Mouse (Mus musculus): ENCODE data around the gene Gm10282.

Gene Gm10282

GRCm38 (mm10) chr8:72295125-72295524, 9.9 kb downstream of the Gm10282 start:
- no peak for DNase-seq

DNA sequence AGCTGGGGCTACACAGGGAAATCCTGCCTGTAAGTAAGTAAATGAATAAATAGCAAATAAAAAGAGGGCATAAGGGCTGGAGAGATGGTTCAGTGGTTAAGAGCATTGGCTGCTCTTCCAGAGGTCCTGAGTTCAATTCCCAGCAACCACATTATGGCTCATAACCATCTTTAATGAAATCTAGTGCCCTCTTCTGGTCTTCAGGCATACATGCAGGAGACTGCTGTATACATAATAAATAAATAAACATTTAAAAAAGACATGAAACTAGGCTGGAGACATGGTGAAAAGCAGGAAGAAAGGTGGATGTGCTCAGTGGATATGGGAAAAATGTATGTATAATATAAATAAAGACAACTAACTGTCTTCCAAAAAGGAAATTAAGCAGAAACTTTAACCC, 11.8 kb downstream of the Gm10282 start:
- no peak for DNase-seq

- no peak for DNase-seq
Measured at GRCm38 (mm10) chr8:72291104-72291503, 14.0 kb downstream of the Gm10282 start.

GRCm38 (mm10) chr8:72289051-72289450, 16.0 kb downstream of the Gm10282 start:
- DNase-seq, result no peak

GRCm38 (mm10) chr8:72285285-72285684, 19.8 kb downstream of the Gm10282 start:
- DNase-seq, result no peak

GRCm38 (mm10) chr8:72281634-72282033, 23.4 kb downstream of the Gm10282 start:
- peak; percentile 50 for DNase-seq

DNA sequence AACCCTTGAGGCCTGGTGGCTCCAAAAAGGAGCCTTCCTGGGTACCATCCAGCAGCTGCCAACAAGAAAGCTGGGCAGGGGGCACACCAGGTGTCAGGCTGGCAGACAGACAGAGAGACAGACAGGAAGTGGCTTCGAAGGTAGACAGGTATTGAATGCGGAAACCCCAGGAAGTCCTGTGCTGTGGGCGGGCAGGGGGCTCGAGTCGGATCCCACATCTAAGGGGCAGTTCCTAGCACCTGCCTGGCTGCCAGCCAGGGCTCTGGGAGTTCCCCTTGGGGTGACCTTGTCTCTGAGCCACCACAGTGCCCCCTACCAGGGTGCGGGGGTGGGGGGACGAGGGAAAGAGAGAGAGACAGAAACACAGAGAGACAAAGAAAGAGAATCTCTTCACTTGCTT, 25.9 kb downstream of the Gm10282 start:
- DNase-seq, result no peak

GRCm38 (mm10) chr8:72277244-72277643, 27.8 kb downstream of the Gm10282 start:
- DNase-seq, result no peak

GRCm38 (mm10) chr8:72273807-72274206, 31.3 kb downstream of the Gm10282 start:
- no peak for DNase-seq

- no peak for DNase-seq
Measured at GRCm38 (mm10) chr8:72273111-72273770, 31.8 kb downstream of the Gm10282 start.

- DNase-seq, result peak; percentile 37
Measured at GRCm38 (mm10) chr8:72272361-72272760, 32.7 kb downstream of the Gm10282 start.

GRCm38 (mm10) chr8:72271691-72272090, 33.4 kb downstream of the Gm10282 start:
- no peak for DNase-seq

GRCm38 (mm10) chr8:72271051-72271660, 33.9 kb downstream of the Gm10282 start:
- DNase-seq, result no peak

GRCm38 (mm10) chr8:72270606-72271005, 34.5 kb downstream of the Gm10282 start:
- DNase-seq, result no peak

DNA sequence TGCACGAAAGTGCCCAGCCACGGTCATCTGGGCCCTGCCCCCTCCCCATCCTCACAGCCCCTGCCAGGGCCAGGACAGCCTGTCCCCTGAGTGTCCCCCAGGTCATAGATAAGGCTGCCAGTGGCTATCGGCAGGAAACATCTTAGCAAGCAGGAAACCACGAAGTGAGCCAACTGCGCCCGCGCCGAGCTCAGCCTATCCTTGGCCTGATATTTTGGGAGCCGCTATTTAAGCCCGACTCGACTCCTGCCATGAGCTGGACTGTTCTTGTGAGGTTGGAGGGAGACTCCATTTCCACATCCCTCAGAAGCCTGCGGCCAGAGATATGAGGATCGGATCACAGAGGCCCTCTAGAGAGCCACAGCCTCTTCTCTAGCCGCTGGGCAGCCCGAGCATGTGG, 36.7 kb downstream of the Gm10282 start:
- DNase-seq, result peak; percentile 88

- no peak for DNase-seq
Measured at GRCm38 (mm10) chr8:72267106-72267505, 38.0 kb downstream of the Gm10282 start.

DNA sequence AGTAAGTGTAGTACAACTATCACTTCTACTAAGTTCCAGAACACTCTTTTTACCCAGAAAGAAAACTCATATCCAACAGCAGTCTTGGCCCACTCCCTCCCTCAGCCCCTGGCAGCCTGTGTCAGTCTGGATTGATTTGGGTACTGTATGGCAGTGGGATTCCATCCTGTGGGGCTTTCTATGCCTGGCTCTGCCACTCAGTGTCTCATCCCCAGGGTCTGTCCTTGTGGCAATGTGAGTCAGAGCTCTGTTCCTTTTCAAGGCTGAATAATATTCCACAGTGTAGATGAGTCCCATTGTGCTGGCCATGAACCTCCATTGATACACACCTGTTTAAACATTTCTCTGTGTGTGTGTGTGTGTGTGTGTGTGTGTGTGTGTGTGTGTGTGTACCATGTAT, 38.4 kb downstream of the Gm10282 start:
- DNase-seq, result no peak

DNA sequence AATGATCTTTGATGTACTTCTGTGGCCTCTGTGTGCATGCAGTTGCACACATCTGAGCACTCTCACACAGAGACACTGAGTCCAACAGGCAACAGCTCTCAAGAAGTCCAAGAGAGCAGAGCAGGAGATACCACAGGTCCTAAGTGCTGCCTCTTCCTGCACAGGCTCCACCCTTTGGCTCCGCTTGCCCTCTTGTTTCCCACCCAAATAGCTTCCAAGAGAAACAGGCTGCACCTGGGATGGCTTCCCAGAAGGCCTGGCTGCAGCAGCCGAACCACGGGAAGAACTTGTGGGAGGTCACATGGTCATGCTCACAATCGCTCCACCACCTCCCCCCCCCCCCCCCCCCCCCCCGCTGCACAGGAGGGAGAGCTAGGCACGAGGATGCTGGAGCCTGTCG, 39.7 kb downstream of the Gm10282 start:
- peak; percentile 64 for DNase-seq

GRCm38 (mm10) chr8:72263451-72263850, 41.6 kb downstream of the Gm10282 start:
- no peak for DNase-seq

- no peak for DNase-seq
Measured at GRCm38 (mm10) chr8:72262756-72263155, 42.3 kb downstream of the Gm10282 start.

DNA sequence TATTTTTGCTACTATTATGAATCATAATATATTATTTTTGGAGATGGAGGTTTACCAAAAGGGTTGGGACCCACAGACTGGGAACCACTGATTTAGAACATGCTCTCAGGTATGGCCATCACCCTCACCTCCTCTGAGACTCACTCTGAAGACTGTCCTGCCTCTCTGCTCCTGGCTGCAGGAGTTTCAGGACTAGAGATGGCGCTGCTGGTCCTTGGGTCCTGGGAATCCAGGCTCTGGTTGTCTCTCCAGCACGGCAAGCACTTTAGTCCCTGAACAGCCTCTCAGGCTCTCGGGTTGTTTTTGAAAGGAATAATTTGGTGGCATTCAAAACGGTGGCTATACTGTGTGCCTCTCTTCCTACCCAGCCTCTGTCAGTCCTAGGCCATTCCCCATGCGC, 43.2 kb downstream of the Gm10282 start:
- no peak for DNase-seq

DNA sequence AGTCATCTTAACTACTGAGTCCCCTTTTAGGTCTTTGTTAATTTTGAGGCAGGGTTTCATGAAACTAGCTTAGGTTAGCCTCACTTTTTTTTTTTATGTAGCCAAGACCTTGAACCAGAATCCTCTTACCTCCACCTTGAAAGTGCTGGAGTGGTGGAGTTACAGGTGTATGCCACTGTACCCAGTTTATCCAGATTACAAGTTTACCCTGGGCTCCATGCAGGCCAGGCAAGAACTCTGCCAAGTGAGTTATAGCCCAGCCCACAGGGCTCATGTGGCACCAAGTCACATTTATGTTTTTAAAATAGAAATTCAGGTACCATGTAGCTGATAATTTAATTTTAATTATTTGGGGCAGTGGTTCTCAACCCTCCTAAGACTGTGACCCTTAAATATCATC, 43.6 kb downstream of the Gm10282 start:
- DNase-seq, result no peak

DNA sequence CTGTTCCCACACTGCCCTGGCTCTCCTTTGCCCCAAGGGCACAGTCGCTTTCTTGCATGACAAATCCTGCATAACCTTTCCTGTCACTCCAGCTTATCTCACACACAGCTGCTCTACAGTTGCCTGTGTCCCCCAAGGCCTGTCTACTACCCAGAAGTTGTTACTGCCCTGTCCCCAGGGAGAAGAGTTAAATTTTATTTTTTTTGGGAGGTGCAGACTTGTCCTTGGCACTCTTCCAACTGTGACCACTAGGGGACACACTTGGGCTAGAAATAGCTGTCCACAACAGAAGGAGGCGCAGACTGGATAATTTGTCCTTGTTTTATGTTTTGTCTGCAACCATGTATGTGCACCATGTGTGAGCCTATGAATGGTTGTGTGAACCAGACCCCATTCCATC, 44.0 kb downstream of the Gm10282 start:
- peak; percentile 36 for DNase-seq

- DNase-seq, result no peak
Measured at GRCm38 (mm10) chr8:72260585-72260984, 44.5 kb downstream of the Gm10282 start.

DNA sequence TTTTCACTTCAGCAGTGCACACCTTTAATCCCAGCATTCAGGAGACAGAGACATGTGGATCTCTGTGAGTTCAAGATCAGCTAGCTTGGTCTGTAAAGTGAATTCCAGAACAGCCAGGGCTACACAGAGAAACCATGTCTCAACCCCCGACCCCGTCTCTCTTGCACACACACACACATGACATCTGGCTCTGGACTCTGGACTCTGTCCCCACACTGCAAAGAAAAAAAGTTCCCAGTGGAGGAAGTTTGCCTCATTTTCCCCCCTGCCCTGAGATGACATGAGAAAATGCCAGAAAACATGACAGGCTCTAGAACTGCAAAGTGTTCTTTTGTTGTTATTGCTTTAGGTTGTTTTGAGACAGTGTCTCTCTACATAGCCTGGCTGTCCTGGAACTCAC, 45.2 kb downstream of the Gm10282 start:
- DNase-seq, result no peak
